Mouse (Mus musculus): ENCODE measurements around the gene Vsig4.
A peak's percentile ranks its signal among the peaks of the same experiment; 100 is the strongest.
"Not testable (repeated sequence)": the region's sequence is repeated elsewhere in the genome, so short reads cannot be mapped to it uniquely, and the experiment has no call there.

Gene Vsig4

GRCm38 (mm10) chrX:96293338-96293737 is at the start of gene Vsig4:
Vsig4 (minus strand) TSS chrX:96293438.
- no peak for DNase-seq (ENCODE audit: low spot score)

GRCm38 (mm10) chrX:96339108-96339507 is 45.9 kb upstream of the Vsig4 start:
- DNase-seq (ENCODE audit: low spot score) = no peak

GRCm38 (mm10) chrX:96329764-96330163 is 36.5 kb upstream of the Vsig4 start:
- DNase-seq (ENCODE audit: low spot score) = peak; percentile 3

- DNase-seq (ENCODE audit: low spot score) = no peak
Observed at GRCm38 (mm10) chrX:96256509-96256908, 36.7 kb downstream of the Vsig4 start.

- DNase-seq (ENCODE audit: low spot score) = no peak
Observed at GRCm38 (mm10) chrX:96239644-96240043, 53.6 kb downstream of the Vsig4 start.

- DNase-seq (ENCODE audit: low spot score) = no peak
Observed at GRCm38 (mm10) chrX:96239037-96239436, 54.2 kb downstream of the Vsig4 start.

GRCm38 (mm10) chrX:96235775-96236174 is 57.5 kb downstream of the Vsig4 start:
- DNase-seq (ENCODE audit: low spot score) = no peak

GRCm38 (mm10) chrX:96227030-96227429 is 66.2 kb downstream of the Vsig4 start:
- no peak for DNase-seq (ENCODE audit: low spot score)

GRCm38 (mm10) chrX:96225474-96225873 is 67.8 kb downstream of the Vsig4 start:
- no peak for DNase-seq (ENCODE audit: low spot score)

- no peak for DNase-seq (ENCODE audit: low spot score)
Observed at GRCm38 (mm10) chrX:96224210-96224609, 69.0 kb downstream of the Vsig4 start.

- DNase-seq (ENCODE audit: low spot score) = no peak
Observed at GRCm38 (mm10) chrX:96218088-96218487, 75.2 kb downstream of the Vsig4 start.

GRCm38 (mm10) chrX:96206872-96207271 is 86.4 kb downstream of the Vsig4 start:
- DNase-seq (ENCODE audit: low spot score) = no peak

GRCm38 (mm10) chrX:96205143-96205542 is 88.1 kb downstream of the Vsig4 start:
- DNase-seq (ENCODE audit: low spot score) = not testable (repeated sequence)
